Mouse (Mus musculus) G1E (cell line): ENCODE results near the gene Olfr1112.
"Not testable (repeated sequence)": the region's sequence is repeated elsewhere in the genome, so short reads cannot be mapped to it uniquely, and the experiment has no call there.

ENCODE experiments used
- CTCF ChIP-seq: IDR thresholded peaks from 2 replicates; pipeline ENCODE4 v1.5.1; 2012; ENCODE audit warnings: low read depth, low read length, inconsistent platforms, mixed read lengths
- GATA1 ChIP-seq: IDR thresholded peaks from 2 replicates; pipeline ENCODE4 v1.6.1; 2012; ENCODE audit warnings: borderline replicate concordance, low read length, inconsistent platforms, mixed read lengths
- POLR2AphosphoS5 ChIP-seq: IDR thresholded peaks from 2 replicates; pipeline ENCODE4 v1.6.1; 2012; ENCODE audit warnings: low read depth, low read length, inconsistent platforms; ENCODE audit not compliant: insufficient replicate concordance
- TAL1 ChIP-seq: conservative IDR thresholded peaks from 2 replicates; pipeline ENCODE4 v1.6.1; 2012; ENCODE audit warnings: low read depth, low read length, inconsistent platforms, mixed read lengths

GRCm38 (mm10) chr2:87167731-87168130 lies 19.9 kb upstream of the Olfr1112 start:
- not testable (repeated sequence) for TF ChIP-seq CTCF, GATA1, TAL1, POLR2AphosphoS5
